Mouse (Mus musculus): ENCODE measurements around the gene A930004D18Rik. TPM values are rescaled to one million over a fixed set of nuclear protein-coding genes. Genes with fewer than 3 reads are reported as not detected.

The A930004D18Rik gene
- 1 to 10 TPM; 3.4 to 4.3 TPM for total RNA-seq (2021)
- long read RNA-seq, experiment 1, partial matches to known transcripts, result 0 of 6 reads
- long read RNA-seq, experiment 1, other reads (novel, unspliced or antisense), result 3 of 6 reads
- long read RNA-seq, experiment 2, partial matches to known transcripts, result 0 of 2 reads
- long read RNA-seq, experiment 2, other reads (novel, unspliced or antisense), result 1 of 2 reads

- no peak for DNase-seq
Measured at GRCm38 (mm10) chr2:18037491-18037890, at the start of gene A930004D18Rik. Gene A930004D18Rik, minus strand, starts transcription at chr2:18037737.

- no peak for DNase-seq
Measured at GRCm38 (mm10) chr2:18080182-18080860, 42.8 kb upstream of the A930004D18Rik start.

GRCm38 (mm10) chr2:18071947-18072346, 34.4 kb upstream of the A930004D18Rik start:
- no peak for DNase-seq

- DNase-seq, result no peak
Measured at GRCm38 (mm10) chr2:18068071-18068796, 30.7 kb upstream of the A930004D18Rik start.

GRCm38 (mm10) chr2:18066436-18066835, 28.9 kb upstream of the A930004D18Rik start:
- DNase-seq, result no peak

- no peak for DNase-seq
Measured at GRCm38 (mm10) chr2:18065708-18066030, 28.1 kb upstream of the A930004D18Rik start.

GRCm38 (mm10) chr2:18064941-18065707, 27.6 kb upstream of the A930004D18Rik start:
- peak; percentile 79 to 85 for DNase-seq

- peak; percentile 90 to 95 for DNase-seq
Measured at GRCm38 (mm10) chr2:18064356-18064858, 26.9 kb upstream of the A930004D18Rik start.

GRCm38 (mm10) chr2:18063763-18064251, 26.3 kb upstream of the A930004D18Rik start:
- peak; percentile 73 to 81 for DNase-seq

- DNase-seq, result no peak
Measured at GRCm38 (mm10) chr2:18060396-18060795, 22.9 kb upstream of the A930004D18Rik start.

GRCm38 (mm10) chr2:18059891-18060290, 22.4 kb upstream of the A930004D18Rik start:
- no peak for DNase-seq

GRCm38 (mm10) chr2:18059063-18059462, 21.5 kb upstream of the A930004D18Rik start:
- no peak for DNase-seq

- no peak for DNase-seq
Measured at GRCm38 (mm10) chr2:18058146-18058708, 20.7 kb upstream of the A930004D18Rik start.

- DNase-seq, result peak; percentile 75 to 82
Measured at GRCm38 (mm10) chr2:18057336-18058145, 20.0 kb upstream of the A930004D18Rik start.

GRCm38 (mm10) chr2:18056786-18057255, 19.3 kb upstream of the A930004D18Rik start:
- DNase-seq, result peak; percentile 96 to 99

- peak; percentile 97 for DNase-seq
Measured at GRCm38 (mm10) chr2:18055929-18056785, 18.6 kb upstream of the A930004D18Rik start.

- peak; percentile 21 to 58 for DNase-seq
Measured at GRCm38 (mm10) chr2:18055016-18055928, 17.7 kb upstream of the A930004D18Rik start, which contains the start of gene Mllt10. Gene Mllt10, plus strand, starts transcription at chr2:18055237.

GRCm38 (mm10) chr2:18053951-18054530, 16.5 kb upstream of the A930004D18Rik start:
- DNase-seq, result peak; percentile 81 to 82
